Mouse (Mus musculus) hematopoietic multipotent progenitor cell, adult 10-12 weeks (in vitro differentiated cells): Measurements from ENCODE around the gene Ola1. TPM values are rescaled to one million over a fixed set of nuclear protein-coding genes. Genes with fewer than 3 reads are reported as not detected.

Experiments used
- polyA plus RNA-seq: library from polyadenylated mRNA; stranded (reverse); fragments of >175 nt; gene quantifications from 2 replicates; pipeline ENCODE4 v1.2.3, GENCODE M21; 2012; ENCODE audit warnings: low replicate concordance

The Ola1 gene
- polyA plus RNA-seq: 7.4 and 17.0 TPM in 2 replicates

DNA sequence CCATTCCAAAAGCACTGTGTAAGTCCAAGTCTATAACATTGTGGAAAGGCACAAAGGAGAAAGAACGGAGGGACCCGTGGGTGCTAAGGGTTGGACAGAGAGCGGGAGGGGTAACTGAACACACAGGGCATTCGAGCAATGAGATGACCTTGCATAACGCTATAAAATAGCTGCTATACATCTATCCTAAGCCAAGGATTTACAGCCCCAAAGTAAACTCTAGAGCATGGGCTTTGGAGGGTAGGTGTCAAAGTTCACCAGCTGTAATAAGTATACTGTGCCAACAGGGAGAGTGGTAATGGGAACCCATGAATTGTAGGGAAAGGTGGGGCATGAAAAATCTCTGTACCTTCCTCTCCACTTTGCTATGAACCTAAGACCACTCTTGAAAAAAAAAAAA is at the start of gene Ola1:
Gene Ola1, minus strand, starts transcription at position 12 of the 400 bp plus-strand sequence.

Other genes with a start within 250 kb of the Ola1 start
- 19.1 and 19.7 TPM in 2 replicates for gene Sp3, start 238.5 kb downstream of the Ola1 start, polyA plus RNA-seq
- not detected in 2 replicates for gene Gm11084, start 232.2 kb downstream of the Ola1 start, polyA plus RNA-seq
- gene Sp9, start 53.0 kb upstream of the Ola1 start, polyA plus RNA-seq: not detected in 2 replicates
- 0.37 and 1.4 TPM in 2 replicates for gene Scrn3, start 93.7 kb upstream of the Ola1 start, polyA plus RNA-seq
- 8.4 and 13.8 TPM in 2 replicates for gene Cir1, start 93.8 kb upstream of the Ola1 start, polyA plus RNA-seq
- gene Gpr155, start 167.6 kb upstream of the Ola1 start, polyA plus RNA-seq: 2.3 and 5.0 TPM in 2 replicates